Mouse (Mus musculus) embryonic fibroblast, embryonic 13.5 days (primary cell): ENCODE measurements around the gene Cebpb.

Source experiments
- CTCF ChIP-seq: IDR thresholded peaks from 2 replicates; pipeline ENCODE4 v1.5.1; 2011; ENCODE audit warnings: mild to moderate bottlenecking, control low read depth, low read length, moderate library complexity, borderline replicate concordance; ENCODE audit not compliant: insufficient read depth
- POLR2A ChIP-seq: IDR thresholded peaks from 2 replicates; pipeline ENCODE4 v1.6.1; 2011; ENCODE audit warnings: low read depth, mild to moderate bottlenecking, control low read depth, low read length, moderate library complexity

- peak; percentile 28; the same call in 1 of the 2 replicates for TF ChIP-seq CTCF
- no peak for TF ChIP-seq POLR2A
Observed at GRCm38 (mm10) chr2:167712872-167713821, 24.4 kb downstream of the Cebpb start.
